Mouse (Mus musculus) brain, embryonic 14.5 days (tissue): ENCODE results near the gene Gm572.

Experiments
- CTCF ChIP-seq: fragments of 200-500 bp; IDR thresholded peaks from 2 replicates; pipeline ENCODE4 v1.5.1; 2012; ENCODE audit warnings: inconsistent platforms, mild to moderate bottlenecking, moderate library complexity, borderline replicate concordance; ENCODE audit not compliant: insufficient read depth, insufficient read length; ENCODE audit errors: extremely low read depth
- POLR2A ChIP-seq: fragments of 200-500 bp; IDR thresholded peaks from 2 replicates; pipeline ENCODE4 v1.6.1; 2012; ENCODE audit warnings: mild to moderate bottlenecking, inconsistent platforms, borderline replicate concordance; ENCODE audit not compliant: poor library complexity, insufficient read depth, insufficient read length, severe bottlenecking; ENCODE audit errors: extremely low read depth

DNA sequence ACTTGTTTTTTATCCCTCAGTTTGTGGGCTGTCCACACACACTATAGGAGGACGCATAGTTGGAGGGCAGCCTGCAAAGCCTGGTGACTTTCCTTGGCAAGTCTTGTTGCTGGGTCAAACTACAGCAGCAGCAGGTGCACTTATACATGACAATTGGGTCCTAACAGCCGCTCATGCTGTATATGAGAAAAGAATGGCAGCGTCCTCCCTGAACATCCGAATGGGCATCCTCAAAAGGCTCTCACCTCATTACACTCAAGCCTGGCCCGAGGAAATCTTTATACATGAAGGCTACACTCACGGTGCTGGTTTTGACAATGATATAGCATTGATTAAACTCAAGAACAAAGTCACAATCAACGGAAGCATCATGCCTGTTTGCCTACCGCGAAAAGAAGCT, 29.4 kb upstream of the Gm572 start:
- no peak for TF ChIP-seq CTCF
- TF ChIP-seq POLR2A: no peak
